Mouse (Mus musculus) neural tube, embryonic 11.5 days (tissue): ENCODE data around the gene Ctcf. TPM values are rescaled to one million over a fixed set of nuclear protein-coding genes. Genes with fewer than 3 reads are reported as not detected.
A peak's percentile ranks its signal among the peaks of the same experiment; 100 is the strongest.

ENCODE experiments used
- ATAC-seq: fragments of 200-750 bp; cut with Nextera tagmentation; 2 replicates; pipeline ENCODE4 v1.8.0; 2017; ENCODE audit warnings: moderate number of reproducible peaks, mild to moderate bottlenecking, moderate TSS enrichment, moderate library complexity; ENCODE audit not compliant: insufficient read depth, low FRiP score, low TSS enrichment
- DNase-seq: peaks from one replicate; pipeline ENCODE4 v3.0.0-alpha.2; 2015; ENCODE audit warnings: low spot score
- H3K27ac ChIP-seq: fragments of 300-500 bp; sonication (generic); 2 replicates; pipeline ENCODE4 v1.5.1; 2014; ENCODE audit warnings: low read depth, mild to moderate bottlenecking, low read length
- H3K27me3 ChIP-seq: fragments of 300-500 bp; sonication (generic); 2 replicates; pipeline ENCODE4 v1.6.1; 2014; ENCODE audit warnings: mild to moderate bottlenecking, low read length, mixed read lengths; ENCODE audit not compliant: control insufficient read depth, insufficient read depth
- H3K36me3 ChIP-seq: fragments of 300-500 bp; sonication (generic); 2 replicates; pipeline ENCODE4 v1.6.1; 2014; ENCODE audit warnings: mild to moderate bottlenecking, low read length, moderate library complexity, mixed read lengths; ENCODE audit not compliant: control insufficient read depth, insufficient read depth
- H3K4me1 ChIP-seq: fragments of 300-500 bp; sonication (generic); 2 replicates; pipeline ENCODE4 v1.6.1; 2014; ENCODE audit warnings: low read length, mixed read lengths; ENCODE audit not compliant: control insufficient read depth, insufficient read depth
- H3K4me2 ChIP-seq: fragments of 300-500 bp; sonication (generic); 2 replicates; pipeline ENCODE4 v1.6.1; 2014; ENCODE audit warnings: low read depth, mild to moderate bottlenecking, moderate library complexity
- H3K4me3 ChIP-seq: fragments of 300-500 bp; sonication (generic); 2 replicates; pipeline ENCODE4 v1.5.1; 2014; ENCODE audit warnings: low read depth, low read length
- H3K9ac ChIP-seq: fragments of 300-500 bp; sonication (generic); 2 replicates; pipeline ENCODE4 v1.6.1; 2014; ENCODE audit warnings: mild to moderate bottlenecking, low read length
- H3K9me3 ChIP-seq: fragments of 300-500 bp; sonication (generic); 2 replicates; pipeline ENCODE4 v1.6.1; 2016; ENCODE audit warnings: low read length; ENCODE audit not compliant: control insufficient read depth
- WGBS: fragments of 180-500 bp; shearing (Covaris S2); extraction: QIAGEN DNeasy Blood & Tissue Kit; methylation state at CpG from one replicate; pipeline ENCODE4 v1.1.7; 2014; 5-methylcytosine and 5-hydroxymethylcytosine counted together
- polyA plus RNA-seq: library from polyadenylated mRNA; unstranded; fragments of >200 nt; fragmentation: Nextera tagmentation; extraction: Ambion mirVana; gene quantifications from 2 replicates; pipeline ENCODE4 v1.2.1, GENCODE M21; 2014

Ctcf gene
- polyA plus RNA-seq, 1 experiment from 2014 or later: 111 TPM

DNA sequence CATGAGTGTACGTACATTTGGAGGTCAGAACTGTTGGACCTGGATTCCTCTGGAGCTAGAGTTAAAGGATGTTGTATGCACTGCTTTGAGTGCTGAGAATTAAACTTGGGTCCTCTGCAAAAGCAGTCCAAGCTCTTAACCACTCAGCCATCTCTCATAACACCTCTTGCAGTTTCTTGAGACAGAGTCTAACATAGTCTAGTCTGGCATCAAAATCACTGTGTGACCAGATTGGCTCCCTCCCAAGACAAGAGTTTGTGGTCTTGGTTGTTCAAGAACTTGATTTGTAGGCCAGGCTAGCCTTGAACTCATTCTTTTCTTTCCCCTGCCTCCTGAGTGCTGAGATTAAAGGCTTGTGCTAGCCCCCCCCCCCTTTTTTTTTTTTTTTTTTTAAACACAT lies 12.6 kb downstream of the Ctcf start:
- no peaks in the 10 kb centered on the region for H3K9me3 ChIP-seq
- no peak overlapping the region for H3K9ac ChIP-seq
- no peak overlapping the region for H3K4me3 ChIP-seq
- ATAC-seq: no peak
- H3K27me3 ChIP-seq: no peaks in the 10 kb centered on the region
- H3K36me3 ChIP-seq: peaks cover 5% of the 10 kb centered on the region; the same call in 1 of the 2 replicates
- H3K4me1 ChIP-seq: no peaks in the 10 kb centered on the region
- H3K4me2 ChIP-seq: no peak overlapping the region
- WGBS: 97% methylated on average over 1 of the region's 1 CpGs
- DNase-seq: no peak
- H3K27ac ChIP-seq: no peak overlapping the region

DNA sequence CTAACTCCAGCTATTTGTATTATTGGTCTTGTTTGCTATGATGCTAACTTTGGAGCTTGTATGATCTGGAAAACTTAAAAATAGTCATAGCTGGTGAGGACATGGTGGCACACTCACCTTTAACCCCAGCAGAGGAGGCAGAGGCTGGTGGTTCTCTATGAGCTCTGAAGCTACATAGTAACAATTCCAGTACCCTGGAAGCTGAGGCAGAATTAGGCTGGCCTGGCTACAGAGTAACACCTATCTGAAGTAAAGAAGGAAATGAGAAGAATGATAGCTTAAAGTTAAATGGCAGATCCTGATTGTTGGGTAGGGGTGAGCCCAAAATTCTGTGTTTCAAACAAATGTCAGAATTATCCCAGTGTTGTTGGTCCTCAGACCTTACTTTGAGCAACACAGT lies 21.3 kb downstream of the Ctcf start:
- Histone ChIP-seq H3K27me3 (no peaks in the 10 kb centered on the region), H3K4me3 (no peak overlapping the region), H3K36me3 (0 out of 2 replicates have a peak, but pooled peaks cover 2% of the 10 kb centered on the region), H3K9me3 (no peaks in the 10 kb centered on the region), H3K4me2 (no peak overlapping the region), H3K4me1 (no peaks in the 10 kb centered on the region), H3K9ac (no peak overlapping the region), H3K27ac (no peak overlapping the region)
- no peak for ATAC-seq
- DNase-seq: no peak

- Histone ChIP-seq H3K36me3 (peaks cover 6% of the 10 kb centered on the region), H3K27ac (no peak overlapping the region), H3K9ac (no peak overlapping the region), H3K4me3 (no peak overlapping the region), H3K4me2 (no peak overlapping the region), H3K27me3 (no peaks in the 10 kb centered on the region), H3K9me3 (no peaks in the 10 kb centered on the region), H3K4me1 (no peaks in the 10 kb centered on the region)
- ATAC-seq (no peak), DNase-seq (no peak)
- 80% methylated on average over 3 of the region's 3 CpGs for WGBS
Observed at GRCm38 (mm10) chr8:105661167-105661566, 24.8 kb downstream of the Ctcf start.

DNA sequence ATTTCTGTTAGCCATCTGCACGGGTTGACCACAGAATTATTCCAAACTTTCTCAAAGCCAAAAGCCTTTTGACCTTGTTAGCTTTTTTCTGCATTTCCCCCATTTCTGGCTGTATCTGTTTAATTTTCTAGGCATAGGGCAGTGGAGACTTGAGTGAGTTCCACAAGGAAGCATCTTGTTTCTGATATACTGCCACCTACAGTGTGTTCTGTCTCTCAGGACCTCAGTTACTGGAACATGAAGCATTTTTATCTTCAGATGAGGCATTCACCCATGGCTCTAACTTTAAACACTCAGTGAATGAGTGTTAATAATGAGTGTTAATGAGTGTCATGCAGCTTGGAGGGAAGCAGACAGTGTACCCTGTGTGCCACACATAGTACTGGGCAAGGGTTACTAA lies 41.5 kb downstream of the Ctcf start:
- no peak for ATAC-seq
- DNase-seq: no peak
- H3K4me3 ChIP-seq: no peak overlapping the region
- no peak overlapping the region for H3K4me2 ChIP-seq
- H3K36me3 ChIP-seq: peaks cover 35% of the 10 kb centered on the region
- H3K27ac ChIP-seq: no peak overlapping the region
- H3K9me3 ChIP-seq: no peaks in the 10 kb centered on the region
- H3K27me3 ChIP-seq: no peaks in the 10 kb centered on the region
- H3K4me1 ChIP-seq: no peaks in the 10 kb centered on the region
- 100% methylated on average over 1 of the region's 1 CpGs for WGBS
- H3K9ac ChIP-seq: no peak overlapping the region

- 83% methylated on average over 7 of the region's 7 CpGs for WGBS
- Histone ChIP-seq H3K9ac (no peak overlapping the region), H3K4me1 (no peaks in the 10 kb centered on the region), H3K27ac (no peak overlapping the region), H3K4me3 (no peak overlapping the region), H3K4me2 (no peak overlapping the region), H3K27me3 (no peaks in the 10 kb centered on the region), H3K36me3 (peaks cover 7% of the 10 kb centered on the region), H3K9me3 (no peaks in the 10 kb centered on the region)
- DNase-seq (no peak), ATAC-seq (no peak)
Observed at GRCm38 (mm10) chr8:105685325-105685724, 49.0 kb downstream of the Ctcf start.

DNA sequence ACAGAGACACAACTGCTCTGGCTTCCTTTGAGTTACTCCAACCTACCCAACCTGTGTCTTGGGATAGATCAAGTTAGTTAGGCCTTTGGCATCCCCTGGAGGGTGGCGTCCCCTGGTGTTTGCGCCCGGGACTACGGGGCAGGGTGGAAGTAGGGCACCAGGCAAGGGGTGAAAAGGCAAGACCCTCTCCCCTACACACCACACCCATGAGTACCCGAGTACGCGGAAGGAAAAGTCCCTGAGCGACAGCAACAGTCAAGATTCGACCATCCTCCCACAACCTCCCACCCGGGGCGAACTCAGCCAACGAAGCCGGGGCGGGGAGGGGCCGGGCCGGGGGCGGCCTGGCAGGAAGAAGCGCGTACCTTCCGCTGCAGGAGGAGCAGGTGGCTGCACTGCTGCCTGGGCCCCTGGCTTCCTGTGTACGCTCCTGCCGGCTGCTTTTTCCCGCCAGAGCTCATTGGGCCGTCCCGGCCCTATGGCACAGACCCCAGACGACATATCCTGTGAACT lies 49.5 kb downstream of the Ctcf start, which contains the start of gene Carmil2:
Carmil2 (plus strand) TSS at position 479 of the 513 bp plus-strand sequence.
- DNase-seq (peak; percentile 56), ATAC-seq (peak; percentile 35; the same call in 1 of the 2 replicates)
- no peak within 1 kb of the TSS for H3K4me3 ChIP-seq
- H3K4me1 ChIP-seq: no peaks in the 10 kb centered on the region
- no peak within 1 kb of the TSS for H3K9ac ChIP-seq
- H3K27ac ChIP-seq: no peak within 1 kb of the TSS
- no peak within 1 kb of the TSS for H3K4me2 ChIP-seq
- peaks cover 3% of the 10 kb centered on the region for H3K36me3 ChIP-seq
- 13% methylated on average over 26 of the region's 26 CpGs for WGBS
- no peaks in the 10 kb centered on the region for H3K27me3 ChIP-seq
- no peaks in the 10 kb centered on the region for H3K9me3 ChIP-seq

- DNase-seq: no peak
- Histone ChIP-seq H3K4me2 (no peak overlapping the region), H3K27me3 (no peaks in the 10 kb centered on the region), H3K27ac (no peak overlapping the region), H3K36me3 (no peaks in the 10 kb centered on the region; the same call in 1 of the 2 replicates), H3K4me1 (no peaks in the 10 kb centered on the region), H3K9me3 (no peaks in the 10 kb centered on the region), H3K4me3 (no peak overlapping the region), H3K9ac (no peak overlapping the region)
- ATAC-seq: no peak
- WGBS: 69% methylated on average over 6 of the region's 6 CpGs
Observed at GRCm38 (mm10) chr8:105686551-105686950, 50.2 kb downstream of the Ctcf start.

DNA sequence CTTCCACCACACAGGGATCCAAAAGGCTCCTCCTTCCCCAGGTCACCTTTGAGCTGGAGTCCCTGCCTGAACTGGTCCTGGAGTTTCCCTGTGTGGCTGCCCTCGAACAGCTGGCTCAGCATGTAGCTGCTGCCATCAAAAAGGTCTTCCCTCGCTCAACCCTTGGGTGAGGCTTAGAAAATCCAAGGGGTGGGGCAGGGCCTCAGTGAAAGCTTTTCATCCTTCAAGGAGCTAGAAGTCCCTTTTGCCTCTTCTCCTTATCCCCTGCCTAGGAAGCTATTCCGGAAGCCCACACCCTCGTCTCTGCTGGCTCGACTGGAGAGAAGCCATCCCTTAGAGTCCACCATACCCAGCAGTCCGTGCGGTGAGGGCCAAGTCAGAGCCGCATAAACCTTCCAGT lies 51.1 kb downstream of the Ctcf start:
- ATAC-seq: no peak
- Histone ChIP-seq H3K9ac (no peak overlapping the region), H3K9me3 (no peaks in the 10 kb centered on the region), H3K36me3 (no peaks in the 10 kb centered on the region; the same call in 1 of the 2 replicates), H3K27ac (no peak overlapping the region), H3K27me3 (no peaks in the 10 kb centered on the region), H3K4me1 (no peaks in the 10 kb centered on the region), H3K4me3 (no peak overlapping the region), H3K4me2 (no peak overlapping the region)
- 72% methylated on average over 8 of the region's 8 CpGs for WGBS
- no peak for DNase-seq

- DNase-seq (no peak), ATAC-seq (no peak)
- no peak overlapping the region for H3K27ac ChIP-seq
- H3K4me1 ChIP-seq: no peaks in the 10 kb centered on the region
- 74% methylated on average over 14 of the region's 14 CpGs for WGBS
- no peaks in the 10 kb centered on the region for H3K27me3 ChIP-seq
- H3K9me3 ChIP-seq: no peaks in the 10 kb centered on the region
- no peak overlapping the region for H3K4me2 ChIP-seq
- H3K9ac ChIP-seq: no peak overlapping the region
- no peak overlapping the region for H3K4me3 ChIP-seq
- no peaks in the 10 kb centered on the region; the same call in 1 of the 2 replicates for H3K36me3 ChIP-seq
Observed at GRCm38 (mm10) chr8:105688242-105688752, 51.9 kb downstream of the Ctcf start.
